Mouse (Mus musculus) v-Abl transformed pro-B cells (cell line): Measurements from ENCODE around the gene 4930539E08Rik.

Experiments used
- in situ Hi-C, 2 experiments: fragments of 400-800 bp; cut with MboI; formaldehyde crosslinking; loops; one replicate each; pipeline ENCODE4 v1.15.1; 2025; ENCODE audit not compliant: unreplicated experiment in 2 of 2

The 4930539E08Rik gene

GRCm38 (mm10) chr17:28869412-28870110 lies 45.6 kb downstream of the 4930539E08Rik start:
- in situ Hi-C loops, result loop anchor here (10.0 to 25.0 kb wide), 2 partner anchors 107 to 185 kb away; partner anchors contain the start of gene Mapk13 (in 1 of the 2)

GRCm38 (mm10) chr17:28867381-28867780 lies 47.7 kb downstream of the 4930539E08Rik start:
- in situ Hi-C loops, result loop anchor here in 1 of 2 experiments (25.0 kb wide), 1 partner anchor 105 kb away; the partner anchor contains the start of gene Mapk13

GRCm38 (mm10) chr17:28866921-28867320 lies 48.2 kb downstream of the 4930539E08Rik start:
- in situ Hi-C loops, result loop anchor here in 1 of 2 experiments (25.0 kb wide), 1 partner anchor 105 kb away; the partner anchor contains the start of gene Mapk13

- in situ Hi-C loops, result loop anchor here in 1 of 2 experiments (25.0 kb wide), 1 partner anchor 102 kb away; the partner anchor contains the start of gene Mapk13
Observed at GRCm38 (mm10) chr17:28864464-28864863, 50.7 kb downstream of the 4930539E08Rik start.

GRCm38 (mm10) chr17:28863926-28864325 lies 51.2 kb downstream of the 4930539E08Rik start:
- in situ Hi-C loops, result loop anchor here in 1 of 2 experiments (25.0 kb wide), 1 partner anchor 102 kb away; the partner anchor contains the start of gene Mapk13

- in situ Hi-C loops, result loop anchor here (10.0 to 25.0 kb wide), 2 partner anchors 96 to 103 kb away; partner anchors contain the start of gene Mapk13 (in 1 of the 2)
Observed at GRCm38 (mm10) chr17:28858205-28858604, 56.9 kb downstream of the 4930539E08Rik start, which contains the start of gene Pnpla1. Gene Pnpla1, plus strand, starts transcription at chr17:28858411.

- in situ Hi-C loops, result loop anchor here (10.0 to 25.0 kb wide), 2 partner anchors 94 to 101 kb away; partner anchors contain the start of gene Mapk13 (in 1 of the 2)
Observed at GRCm38 (mm10) chr17:28856030-28856429, 59.1 kb downstream of the 4930539E08Rik start.

- in situ Hi-C loops, result loop anchor here (10.0 to 25.0 kb wide), 2 partner anchors 93 to 101 kb away; partner anchors contain the start of gene Mapk13 (in 1 of the 2)
Observed at GRCm38 (mm10) chr17:28855166-28855885, 59.8 kb downstream of the 4930539E08Rik start.

- in situ Hi-C loops, result loop anchor here (10.0 to 25.0 kb wide), 2 partner anchors 92 to 100 kb away; partner anchors contain the start of gene Mapk13 (in 1 of the 2)
Observed at GRCm38 (mm10) chr17:28854377-28854776, 60.7 kb downstream of the 4930539E08Rik start.

- in situ Hi-C loops, result loop anchor here (10.0 to 25.0 kb wide), 2 partner anchors 88 to 96 kb away; partner anchors contain the start of gene Mapk13 (in 1 of the 2)
Observed at GRCm38 (mm10) chr17:28850511-28850910, 64.6 kb downstream of the 4930539E08Rik start.

- in situ Hi-C loops, result no loop called here
Observed at GRCm38 (mm10) chr17:28846974-28847617, 68.0 kb downstream of the 4930539E08Rik start.
